Comparison of ENCODE assay signal across 14 mouse cellular contexts in genomic region chr2:127035006-127035605, GRCm38 (mm10). TPM values are rescaled to one million over a fixed set of nuclear protein-coding genes. Genes with fewer than 3 reads are reported as not detected.
A peak's percentile ranks its signal among the peaks of the same experiment; 100 is the strongest.
DNase-seq lines count a peak whose midpoint lies in the region; ATAC-seq lines count a peak whose summit lies in the region.
"Had no signal": no experiment of that assay in that cellular context is flagged by ENCODE, and none has a peak within 500 bp of the region (broad histone marks: within the 10 kb centered on the region; RNA-seq: fewer than 3 reads in every experiment).

No protein-coding gene starts in this region.

- WGBS in midbrain, embryonic 14.5 days, result 95% methylated on average over 9 of the region's 9 CpGs

- no peaks in the 10 kb centered on the region for H3K9me3 ChIP-seq in midbrain, embryonic 14.5 days (ENCODE audit: control insufficient read depth, low read length)
- H3K9me3 ChIP-seq: kidney, embryonic 15.5 days had no signal

- H3K9ac ChIP-seq in midbrain, embryonic 14.5 days (replicated peaks; ENCODE audit: low read length), result no peak overlapping the region
- H3K9ac ChIP-seq: forebrain, postnatal 0 days; kidney, embryonic 15.5 days; lung, embryonic 14.5 days had no signal

- H3K27me3 ChIP-seq in midbrain, embryonic 14.5 days (ENCODE audit: control insufficient read depth, insufficient read depth, low read length), result no peaks in the 10 kb centered on the region
- H3K27me3 ChIP-seq: kidney, embryonic 15.5 days had no signal

- H3K4me2 ChIP-seq in midbrain, embryonic 14.5 days (ENCODE audit: low read length), result no peak overlapping the region
- H3K4me2 ChIP-seq: kidney, embryonic 15.5 days; liver, embryonic 11.5 days; lung, embryonic 14.5 days had no signal

- peak; percentile 41 to 76 for DNase-seq in frontal cortex, adult 2 months (ENCODE audit: extremely low spot score in 1 of 2, low spot score in 1 of 2)
- peak; percentile 58 to 67 for DNase-seq in frontal cortex, postnatal 36 days (ENCODE audit: low spot score in 2 of 2)
- peak; percentile 23 to 58 for DNase-seq in left cerebral cortex, adult 18-20 months (ENCODE audit: low spot score in 2 of 2)
- peak; percentile 41 to 47 for DNase-seq in right cerebral cortex, postnatal 10 days (ENCODE audit: low spot score in 2 of 2)
- DNase-seq in cerebellum, adult 8-10 months, result no peak
- no peak for DNase-seq in kidney, adult 9 months
- DNase-seq in midbrain, embryonic 14.5 days, result no peak
- DNase-seq: adrenal gland, postnatal 14 days; cerebellum, postnatal 36 days; forebrain, postnatal 0 days; lung, embryonic 14.5 days; thymus, adult 2 months had no signal

- ATAC-seq in midbrain, embryonic 14.5 days (ENCODE audit: low FRiP score, low TSS enrichment), result no peak
- ATAC-seq: forebrain, postnatal 0 days had no signal

- no peaks in the 10 kb centered on the region for H3K4me1 ChIP-seq in midbrain, embryonic 14.5 days (ENCODE audit: control insufficient read depth, insufficient read depth, low read length)
- H3K4me1 ChIP-seq: kidney, embryonic 15.5 days had no signal

- H3K4me3 ChIP-seq in midbrain, embryonic 14.5 days (replicated peaks; ENCODE audit: low read depth, low read length), result no peak overlapping the region
- H3K4me3 ChIP-seq: kidney, embryonic 15.5 days had no signal

- H3K27ac ChIP-seq in midbrain, embryonic 14.5 days (replicated peaks; ENCODE audit: low read depth, low read length), result no peak overlapping the region
- H3K27ac ChIP-seq: kidney, embryonic 15.5 days had no signal

- peaks cover 51% of the 10 kb centered on the region for H3K36me3 ChIP-seq in midbrain, embryonic 14.5 days (ENCODE audit: control insufficient read depth, insufficient read depth, low read length)

RNA-seq across cellular contexts. Expression of gene Ap4e1, which starts 26.6 kb away (rescaled TPM):
- polyA plus RNA-seq in frontal cortex, adult 2 months (2012; rRNA removed), result 8.7 and 9.9 TPM in 2 replicates
- 10 to 100 TPM; 11.3 to 11.4 TPM for total RNA-seq in left cerebral cortex, adult 18-20 months (2021)
- polyA plus RNA-seq in midbrain, embryonic 14.5 days (2014; fragmentation: Nextera tagmentation; extraction: Ambion mirVana), result 7.7 and 12.3 TPM in 2 replicates

RNA-seq across cellular contexts. Expression of gene Blvra, which starts 35.4 kb away (rescaled TPM):
- polyA plus RNA-seq in frontal cortex, adult 2 months (2012; rRNA removed), result 21.2 and 21.5 TPM in 2 replicates
- total RNA-seq in left cerebral cortex, adult 18-20 months (2021), result 10 to 100 TPM; 28.3 to 29.1 TPM
- 23.9 and 27.3 TPM in 2 replicates for polyA plus RNA-seq in midbrain, embryonic 14.5 days (2014; fragmentation: Nextera tagmentation; extraction: Ambion mirVana)

Comparison
In these comparisons a context has a peak if more than half of its experiments do, and no peak if none do; other contexts are left out.
1. DNase-seq: peak in frontal cortex, adult 2 months (2 of 2), frontal cortex, postnatal 36 days (2 of 2), left cerebral cortex, adult 18-20 months (2 of 2) and right cerebral cortex, postnatal 10 days (2 of 2); none in cerebellum, adult 8-10 months (single experiment), kidney, adult 9 months (single experiment) and midbrain, embryonic 14.5 days (single experiment).